Mouse (Mus musculus): ENCODE data around the gene Gdpd1.

DNA sequence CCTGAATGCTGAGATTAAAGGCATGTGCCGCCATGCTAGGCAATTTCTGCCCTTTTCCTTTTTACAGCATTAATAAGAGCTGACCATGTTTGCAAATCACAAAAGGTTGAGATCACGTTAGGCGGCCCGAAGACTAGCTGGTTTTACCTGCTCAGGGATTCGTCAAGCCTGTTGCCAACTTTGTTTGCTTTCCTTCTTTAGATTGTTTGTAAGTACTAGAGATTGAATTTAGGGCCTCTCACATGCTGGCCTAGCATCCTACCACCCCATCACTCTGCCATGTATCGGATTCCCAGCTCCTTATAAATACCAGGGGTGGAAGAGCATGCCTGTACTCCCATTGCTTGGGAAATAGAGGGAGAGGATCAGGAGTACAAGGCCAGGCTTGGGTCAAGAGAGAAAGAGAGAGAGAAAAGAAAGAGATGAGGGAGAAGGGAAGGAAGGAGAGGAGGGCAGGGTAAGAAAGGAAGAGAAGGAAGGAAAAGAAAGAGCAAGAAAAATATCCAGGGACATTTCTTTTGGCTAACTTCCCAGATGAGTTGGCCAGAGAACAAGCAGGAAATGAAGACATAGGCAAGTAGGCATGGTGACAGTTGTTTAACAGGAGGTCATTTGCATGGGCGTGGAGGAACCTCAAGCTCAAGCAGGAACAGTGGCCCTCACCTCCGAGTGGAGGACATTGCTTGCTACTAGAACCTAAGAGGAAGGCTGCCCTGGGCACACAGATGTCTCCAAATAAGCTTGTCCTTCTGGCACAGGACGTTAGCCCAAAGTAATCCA lies 47.6 kb downstream of the Gdpd1 start:
- no peak for TF ChIP-seq CTCF (IDR thresholded peaks at IDR 0.05; ENCODE audit: extremely low read depth, insufficient read length, insufficient replicate concordance, low read depth, low read length)
- no peak; the same call in 1 of the 2 replicates for TF ChIP-seq POLR2A (IDR thresholded peaks at IDR 0.05; ENCODE audit: low read depth, low read length)
